Mouse (Mus musculus) ES-CJ7 (cell line): Measurements from ENCODE around the gene Hemgn.

Experiments used
- DNase-seq: peaks from one replicate; pipeline ENCODE4 v3.0.0; 2011; ENCODE audit warnings: low read depth, low spot score

Hemgn gene

GRCm38 (mm10) chr4:46413406-46413805 is at the start of gene Hemgn:
Gene Hemgn, minus strand, starts transcription at chr4:46413506.
- no peak for DNase-seq

DNA sequence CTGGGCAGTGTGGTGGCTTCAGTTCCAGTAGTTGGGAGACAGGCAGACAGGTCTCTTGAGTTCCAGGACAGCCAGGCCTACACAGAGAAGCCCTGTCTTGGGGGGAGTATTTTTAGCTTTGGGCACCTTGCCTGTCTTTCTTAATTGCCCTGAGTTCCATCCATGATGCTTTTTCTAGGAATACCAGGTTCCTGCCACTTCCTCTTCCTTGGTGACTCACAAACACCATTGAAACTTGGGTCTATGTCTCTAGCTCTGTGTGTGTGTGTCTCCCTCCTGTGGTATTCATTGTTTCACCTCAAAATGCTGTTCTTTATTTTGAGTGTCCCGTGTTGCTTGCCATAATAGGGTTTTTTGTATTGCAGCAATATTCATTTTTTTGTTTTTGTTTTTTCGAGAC is 45.1 kb upstream of the Hemgn start:
- no peak for DNase-seq

- no peak for DNase-seq
Measured at GRCm38 (mm10) chr4:46457186-46457585, 43.9 kb upstream of the Hemgn start.

- DNase-seq = no peak
Measured at GRCm38 (mm10) chr4:46456762-46457161, 43.5 kb upstream of the Hemgn start.

GRCm38 (mm10) chr4:46454097-46454864 is 41.0 kb upstream of the Hemgn start:
- no peak for DNase-seq

- DNase-seq = no peak
Measured at GRCm38 (mm10) chr4:46452855-46453719, 39.8 kb upstream of the Hemgn start.

- peak; percentile 82 for DNase-seq
Measured at GRCm38 (mm10) chr4:46452481-46452850, 39.2 kb upstream of the Hemgn start.

- DNase-seq = no peak
Measured at GRCm38 (mm10) chr4:46451758-46452480, 38.6 kb upstream of the Hemgn start.

- no peak for DNase-seq
Measured at GRCm38 (mm10) chr4:46451240-46451757, 38.0 kb upstream of the Hemgn start.

DNA sequence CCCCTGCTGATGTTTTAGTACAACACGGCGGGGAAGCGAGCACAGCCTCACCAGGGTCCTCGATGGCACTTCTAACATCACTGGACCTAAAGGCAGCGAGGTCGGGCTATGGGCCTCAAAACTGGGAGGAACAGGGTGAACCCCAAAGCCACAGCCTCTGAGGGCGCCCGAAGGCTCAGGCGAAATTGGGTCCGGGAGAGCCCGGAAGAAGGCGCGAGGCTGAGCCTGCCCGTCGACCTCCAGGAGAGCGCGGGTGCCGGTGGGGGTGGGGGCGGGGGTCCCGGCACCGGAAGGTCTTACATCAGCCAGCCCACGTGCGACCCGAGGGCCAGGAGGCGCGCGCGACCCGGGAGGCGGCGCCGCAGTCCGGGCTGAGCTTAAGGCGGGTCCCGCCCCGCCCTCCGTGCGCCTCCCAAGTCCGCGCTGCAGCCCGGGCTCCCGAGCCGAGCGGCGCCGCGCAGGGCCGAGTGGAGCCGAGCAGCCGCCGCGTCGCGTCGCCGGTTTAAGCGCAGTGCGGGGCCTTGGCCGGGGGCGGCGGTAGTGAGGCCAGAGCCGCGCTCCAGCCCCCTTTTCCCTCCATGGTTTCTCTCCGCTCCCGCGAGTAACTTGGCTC is 37.3 kb upstream of the Hemgn start, which contains the start of gene Anp32b:
Gene Anp32b, plus strand, starts transcription at position 384 of the 613 bp plus-strand sequence.
- DNase-seq = peak; percentile 93

DNA sequence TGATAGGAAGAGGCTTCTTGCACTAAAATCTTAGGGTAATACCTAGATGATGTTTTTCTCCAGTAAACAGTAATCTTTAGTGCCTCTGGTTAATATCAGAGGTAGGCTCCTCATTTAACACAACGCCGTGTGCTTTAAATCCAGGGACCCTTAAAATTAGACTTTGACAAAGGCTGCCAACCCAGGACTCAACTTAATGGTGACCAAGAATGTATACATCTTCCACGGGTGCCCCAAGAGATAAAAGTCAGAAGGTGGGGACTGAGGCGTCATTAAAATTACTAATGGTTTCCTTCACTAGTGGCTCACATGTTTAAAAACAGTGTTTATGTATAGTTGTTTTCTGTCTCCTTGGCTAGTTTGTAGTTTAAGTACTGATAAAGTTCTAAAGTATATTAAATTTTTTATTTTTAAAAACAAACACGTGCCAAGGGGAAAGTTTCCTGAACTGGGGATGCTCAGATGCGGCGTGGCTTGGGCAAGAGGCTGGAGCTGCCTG is 36.8 kb upstream of the Hemgn start:
- no peak for DNase-seq

GRCm38 (mm10) chr4:46448886-46449285 is 35.6 kb upstream of the Hemgn start:
- DNase-seq = no peak

DNA sequence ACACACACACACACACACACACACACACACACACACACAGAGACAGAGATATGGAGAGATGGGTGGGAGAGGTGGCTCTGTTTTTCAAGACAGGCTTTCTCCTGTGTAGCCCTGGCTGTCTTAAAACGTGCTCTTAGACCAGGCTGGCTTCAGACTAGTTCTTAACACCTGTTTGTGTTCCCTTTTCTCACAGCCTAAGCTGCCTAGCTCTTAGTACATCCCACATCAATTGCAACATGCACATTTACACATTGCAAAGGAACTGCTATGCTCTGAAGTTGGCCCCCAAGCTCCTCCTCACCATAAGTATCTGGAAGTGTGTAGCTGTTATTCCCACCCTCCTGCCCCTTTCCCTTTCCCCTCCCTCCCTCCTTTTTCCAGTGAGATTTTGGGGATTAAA is 34.2 kb upstream of the Hemgn start:
- DNase-seq = no peak

- DNase-seq = peak; percentile 29
Measured at GRCm38 (mm10) chr4:46445237-46445945, 32.1 kb upstream of the Hemgn start.

GRCm38 (mm10) chr4:46442501-46442900 is 29.2 kb upstream of the Hemgn start:
- no peak for DNase-seq

DNA sequence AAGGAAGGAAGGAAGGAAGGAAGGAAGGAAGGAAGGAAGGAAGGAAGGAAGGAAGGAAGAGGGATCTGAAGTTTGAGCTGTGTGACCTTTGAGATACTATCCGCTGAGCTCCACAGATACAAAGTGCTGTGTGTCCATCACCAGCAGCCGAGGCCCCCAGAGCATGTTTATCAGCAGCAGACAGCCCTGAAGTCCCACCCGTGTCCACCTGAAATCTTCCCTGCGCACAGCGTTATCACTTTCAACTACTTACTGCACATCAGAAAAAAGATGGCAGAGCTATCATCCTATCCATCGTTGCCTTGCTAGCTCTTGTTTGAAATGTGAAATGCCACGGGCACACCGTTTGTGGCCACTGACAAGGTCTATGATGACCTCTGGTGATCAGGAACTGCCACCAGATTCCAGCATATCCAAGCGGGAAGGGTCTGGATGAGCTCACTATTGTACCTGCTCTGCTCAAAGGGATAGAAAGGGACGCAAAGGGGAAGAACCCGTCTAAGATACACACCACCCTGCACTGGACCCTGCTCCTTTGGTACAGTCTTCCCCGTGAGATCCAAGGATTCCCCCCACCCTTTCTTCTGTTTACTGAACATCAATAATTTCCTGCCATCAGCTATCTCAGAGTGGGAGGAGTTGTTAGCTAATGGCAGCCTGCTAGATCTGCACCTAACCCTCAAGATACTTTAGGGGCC is 19.2 kb upstream of the Hemgn start:
- no peak for DNase-seq

- DNase-seq = no peak
Measured at GRCm38 (mm10) chr4:46428903-46429499, 15.7 kb upstream of the Hemgn start.

DNA sequence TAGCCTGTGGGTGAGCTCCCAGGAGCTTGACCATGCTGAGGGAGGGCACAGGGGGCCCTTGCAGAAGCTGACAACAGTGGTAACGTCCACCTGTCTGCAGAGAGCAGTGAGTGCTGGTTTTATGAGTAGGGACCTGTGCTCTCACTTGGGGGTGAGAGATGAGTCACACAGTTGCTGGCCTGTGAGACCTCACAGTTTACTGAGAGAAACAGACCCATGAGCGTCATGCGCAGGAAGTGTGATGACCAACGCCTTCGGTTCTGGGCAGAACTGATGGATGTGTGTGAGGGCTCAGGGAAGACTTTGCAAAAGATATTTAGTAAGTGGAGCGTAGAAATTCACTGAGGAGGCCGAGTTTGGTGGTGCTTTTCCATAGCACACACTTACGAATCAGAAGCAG is 9.3 kb upstream of the Hemgn start:
- DNase-seq = no peak

DNA sequence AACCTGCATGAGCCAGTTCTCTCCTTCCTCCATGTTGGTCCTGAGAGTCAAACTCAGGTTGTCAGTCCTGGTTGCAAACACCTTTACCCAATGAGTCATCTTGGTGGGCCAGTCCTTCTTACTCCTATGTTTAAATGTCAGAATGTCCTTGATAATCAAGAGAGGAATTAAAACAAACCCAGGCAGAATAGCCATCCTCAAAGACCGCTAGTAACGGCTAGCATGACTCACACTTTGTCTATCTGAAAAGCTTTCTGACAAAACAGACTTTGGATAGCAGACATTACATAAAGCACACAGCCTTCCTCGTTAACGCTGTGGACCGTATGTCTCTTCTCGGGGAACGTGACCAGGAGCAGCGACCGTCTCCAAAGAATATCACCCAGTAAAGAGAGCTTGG is 5.5 kb upstream of the Hemgn start:
- no peak for DNase-seq

- DNase-seq = peak; percentile 54
Measured at GRCm38 (mm10) chr4:46417491-46417890, 4.2 kb upstream of the Hemgn start.
